Mouse (Mus musculus) right cerebral cortex, postnatal 14 days (tissue): ENCODE measurements around the gene Gadd45a.

Experiments used
- DNase-seq: peaks from one replicate; pipeline ENCODE4 v3.0.0; 2022

Gadd45a gene

DNA sequence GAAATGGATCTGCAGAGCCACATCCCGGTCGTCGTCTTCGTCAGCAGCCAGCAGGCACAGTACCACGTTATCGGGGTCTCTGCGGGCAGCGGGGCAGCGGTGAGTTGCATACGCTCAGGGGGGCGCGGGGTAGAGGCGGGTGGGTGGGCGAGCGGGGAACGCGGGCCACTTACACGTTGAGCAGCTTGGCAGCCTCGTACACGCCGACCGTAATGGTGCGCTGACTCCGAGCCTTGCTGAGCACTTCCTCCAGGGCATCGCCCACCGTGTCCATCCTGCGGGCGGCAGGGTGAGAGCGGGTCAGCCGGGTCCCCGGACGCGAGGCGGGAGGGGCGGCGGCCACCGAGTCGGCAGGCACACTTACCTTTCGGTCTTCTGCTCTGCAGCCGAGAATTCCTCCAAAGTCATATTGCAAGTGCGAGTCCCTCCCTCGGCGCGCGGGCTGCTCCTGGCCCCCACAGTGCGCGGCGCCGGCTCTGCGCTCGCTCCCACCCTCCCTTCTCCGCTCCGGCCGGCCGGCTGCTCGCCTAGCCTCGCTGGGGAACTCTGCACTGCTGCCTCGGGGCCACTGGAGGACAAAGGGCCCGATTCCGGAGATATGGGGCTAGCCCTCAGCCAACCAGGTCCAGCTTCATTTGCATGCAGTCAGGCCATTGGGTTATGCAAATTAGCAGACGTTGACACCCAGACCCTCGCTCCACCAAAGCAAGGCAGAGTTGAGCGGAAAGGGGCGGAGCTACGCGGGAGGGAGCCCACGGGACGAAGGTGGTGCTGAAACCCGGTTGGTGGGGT, at the start of gene Gadd45a:
Gene Gadd45a (minus strand): TSS at position 621 of the 792 bp plus-strand sequence.
- peak; percentile 80 for DNase-seq

DNA sequence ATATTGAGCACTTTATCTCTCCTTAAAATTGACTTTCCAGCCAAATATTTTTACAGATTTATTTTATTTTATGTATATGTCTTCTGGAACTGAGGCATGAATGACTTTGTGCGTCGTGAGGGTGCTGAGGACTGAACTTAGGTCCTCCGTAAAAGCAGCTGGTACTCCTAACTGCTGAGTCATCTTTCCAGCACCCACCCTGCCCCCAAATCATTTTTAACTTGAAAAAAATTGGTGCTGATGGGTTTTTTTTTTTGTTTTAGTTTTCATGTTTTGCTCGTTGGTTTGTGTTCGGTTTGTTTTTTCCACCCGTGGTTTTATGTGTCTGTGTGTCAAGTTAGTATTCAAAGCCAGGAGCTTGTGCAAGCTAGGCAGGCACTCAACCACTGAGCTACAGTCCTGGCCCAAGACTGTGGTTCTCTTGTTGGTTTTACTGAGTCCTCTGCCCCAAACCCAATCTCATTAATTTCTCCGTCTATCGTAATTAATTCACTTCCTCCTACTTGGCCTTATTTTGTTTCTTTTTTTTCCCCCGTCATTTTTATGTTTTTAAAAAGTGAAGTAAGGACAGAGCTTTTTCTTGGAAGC, 48.7 kb upstream of the Gadd45a start:
- no peak for DNase-seq

DNA sequence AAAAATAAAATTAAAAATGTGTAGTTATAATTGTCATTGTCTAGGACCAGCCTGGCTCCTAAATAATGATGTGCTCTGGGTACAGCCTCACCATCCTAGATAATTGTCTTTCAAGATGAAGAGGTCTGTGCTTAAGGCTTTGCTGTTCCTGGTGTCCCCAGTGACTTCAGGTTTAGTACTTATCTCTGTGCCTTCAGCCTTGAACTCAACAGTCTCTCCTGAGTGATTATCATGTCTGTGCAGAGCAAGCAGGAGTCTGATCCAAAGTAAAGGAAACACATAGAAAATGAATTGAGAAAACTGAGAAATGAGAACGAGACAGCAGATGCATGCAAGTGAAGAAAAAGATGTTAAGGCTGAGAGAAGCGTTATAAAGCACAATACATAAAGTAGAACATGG, 47.2 kb upstream of the Gadd45a start:
- no peak for DNase-seq

DNA sequence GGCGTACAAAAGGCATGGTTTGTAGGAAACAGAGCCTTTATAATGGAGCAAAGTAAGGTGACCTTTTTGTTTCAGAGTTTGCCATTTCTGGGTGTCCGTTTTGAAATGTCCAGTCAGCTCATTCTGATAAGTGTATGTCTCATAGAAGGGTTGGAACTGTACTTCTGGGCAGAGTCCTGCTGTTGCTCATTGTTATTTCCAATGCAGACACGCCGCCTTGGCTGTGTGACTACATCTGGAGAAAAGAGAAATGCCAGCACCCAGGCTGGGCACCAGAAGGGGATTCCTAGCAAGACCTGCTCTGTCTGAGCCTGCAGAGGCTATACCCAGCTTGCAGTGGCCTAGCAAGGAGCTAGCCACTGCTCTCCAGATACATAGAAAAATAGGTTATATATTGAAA, 43.9 kb upstream of the Gadd45a start:
- DNase-seq = no peak

DNA sequence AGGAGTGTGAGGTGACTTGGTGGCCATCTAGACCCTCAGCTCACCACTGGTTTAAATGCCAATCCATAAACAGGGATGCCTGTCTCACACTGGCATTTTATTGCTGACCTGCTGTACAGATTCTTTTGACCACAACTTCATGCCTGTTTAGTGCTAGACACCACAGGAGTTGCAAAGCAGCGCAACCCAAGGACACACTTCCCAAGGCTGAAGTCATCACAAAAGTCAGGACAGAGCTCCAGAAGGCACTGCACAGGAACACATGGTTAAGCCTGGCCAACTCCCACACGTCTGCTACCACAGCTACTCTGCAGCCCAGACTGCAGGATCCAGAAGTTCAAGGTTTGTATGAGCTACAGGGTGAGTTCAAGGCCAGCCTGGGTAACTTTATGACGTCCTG, 40.8 kb upstream of the Gadd45a start:
- no peak for DNase-seq

DNA sequence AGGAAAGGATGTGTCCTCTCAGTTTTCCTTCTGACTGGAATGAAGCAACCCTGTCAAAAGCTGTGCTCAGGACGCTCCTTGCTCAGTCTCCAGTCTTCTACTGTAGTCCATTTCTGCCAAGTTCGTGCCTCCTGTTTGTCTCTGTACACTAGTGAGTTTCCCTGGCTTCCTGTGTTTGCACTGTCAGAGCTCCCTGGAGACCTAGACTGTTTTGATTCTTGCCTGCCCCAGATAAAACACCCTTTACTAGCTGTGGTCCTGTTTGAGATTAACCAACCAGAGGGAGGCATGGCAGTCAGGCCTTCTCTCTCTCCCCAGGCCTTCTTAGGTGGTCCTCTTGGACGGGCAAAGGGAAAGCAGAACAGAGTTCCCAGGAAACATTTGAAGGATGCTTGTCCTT, 40.2 kb upstream of the Gadd45a start:
- no peak for DNase-seq

DNA sequence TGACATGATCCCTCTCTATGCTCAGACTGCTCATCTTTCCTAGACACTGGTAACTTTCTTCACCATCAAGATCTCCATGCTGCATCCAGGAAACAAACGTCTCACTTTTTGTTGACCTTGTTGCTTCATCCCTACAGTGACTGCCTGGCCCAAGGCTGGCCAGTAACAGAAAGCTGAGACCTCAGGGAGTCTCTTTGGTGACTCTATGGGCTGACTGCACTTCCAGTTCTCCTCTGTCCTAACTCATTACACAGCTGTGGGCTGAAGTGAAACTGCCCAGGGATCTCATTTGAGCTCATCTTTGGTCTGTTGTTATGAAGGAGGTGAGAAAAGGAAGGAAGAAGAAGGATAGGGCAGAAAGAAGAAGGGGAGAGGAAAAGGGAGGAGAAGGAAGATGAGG, 39.1 kb upstream of the Gadd45a start:
- DNase-seq = no peak

DNA sequence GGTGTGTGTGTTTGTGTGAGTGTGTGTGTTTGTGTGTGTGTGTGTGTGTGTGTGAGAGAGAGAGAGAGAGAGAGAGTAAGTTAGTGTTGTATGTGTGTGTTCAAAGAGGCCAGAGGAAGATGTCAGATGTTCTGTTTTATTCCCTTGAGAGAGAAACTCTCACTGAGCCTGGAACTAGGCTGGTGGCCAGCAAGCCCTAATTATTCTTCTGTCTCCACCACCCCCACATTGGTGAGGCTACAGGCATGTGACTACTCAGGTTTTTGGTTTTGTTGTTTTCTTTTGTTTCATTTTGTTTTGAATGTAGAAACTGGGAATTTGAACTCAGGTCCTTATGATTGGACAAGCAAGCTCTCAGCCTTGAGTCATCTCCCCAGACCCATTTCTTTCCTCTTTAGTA, 37.6 kb upstream of the Gadd45a start:
- DNase-seq = no peak

DNA sequence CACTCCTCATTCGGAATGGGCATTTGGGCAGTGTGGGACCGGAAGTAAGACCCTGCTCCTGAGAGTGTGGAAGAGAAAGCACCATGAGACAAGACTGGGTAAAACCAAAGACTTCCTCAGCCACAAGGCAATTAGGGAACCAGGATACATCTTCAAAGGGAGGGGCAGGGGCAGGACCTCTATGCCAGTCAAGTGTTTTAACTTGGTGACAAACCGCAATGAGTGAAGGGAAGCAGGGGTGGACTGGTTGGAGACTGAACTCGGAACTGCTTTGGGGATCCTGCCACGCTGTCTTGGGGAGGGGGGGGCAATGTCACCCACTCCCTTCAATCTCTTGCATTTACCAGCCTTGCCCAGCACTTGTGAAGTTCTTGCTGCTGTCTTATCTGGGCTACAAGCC, 36.7 kb upstream of the Gadd45a start:
- no peak for DNase-seq

DNA sequence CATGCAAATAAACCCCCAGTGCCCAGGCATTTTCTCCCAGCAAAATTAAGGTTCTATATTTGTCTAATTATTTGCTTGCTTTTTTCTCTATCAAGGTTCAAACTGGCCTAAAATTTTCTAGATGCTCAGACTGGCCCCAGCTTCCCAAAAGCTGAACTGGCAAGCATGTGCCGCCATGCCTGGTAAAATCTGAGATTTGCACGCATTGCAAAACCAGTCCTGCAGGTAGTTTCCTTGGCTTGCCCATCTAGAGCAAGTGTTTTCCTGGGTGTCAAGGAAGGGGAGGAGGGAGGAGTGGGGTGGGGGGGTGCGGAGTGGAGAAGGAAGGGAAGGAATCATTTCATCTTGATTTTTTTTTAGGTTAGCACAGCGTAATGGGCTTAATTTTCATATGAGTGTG, 36.2 kb upstream of the Gadd45a start:
- no peak for DNase-seq

DNA sequence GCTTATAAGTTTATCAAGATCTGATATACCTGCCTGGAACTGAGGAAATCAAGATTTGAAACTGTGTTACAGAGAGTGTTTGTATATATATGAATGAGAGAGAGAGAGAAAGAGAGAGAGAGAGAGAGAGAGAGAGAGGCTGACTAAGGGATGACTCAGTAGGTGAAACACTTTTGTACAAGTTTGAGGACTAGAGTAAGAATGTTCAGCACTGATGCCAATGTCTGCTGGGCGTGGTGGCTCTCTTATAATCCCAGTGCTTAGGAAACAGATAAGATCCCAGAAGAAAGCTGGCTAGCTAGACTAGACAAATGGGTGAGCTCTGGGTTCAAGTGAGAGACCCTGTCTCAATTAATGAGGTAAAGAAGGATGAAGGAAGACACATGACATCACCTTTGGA, 34.4 kb upstream of the Gadd45a start:
- DNase-seq = no peak

DNA sequence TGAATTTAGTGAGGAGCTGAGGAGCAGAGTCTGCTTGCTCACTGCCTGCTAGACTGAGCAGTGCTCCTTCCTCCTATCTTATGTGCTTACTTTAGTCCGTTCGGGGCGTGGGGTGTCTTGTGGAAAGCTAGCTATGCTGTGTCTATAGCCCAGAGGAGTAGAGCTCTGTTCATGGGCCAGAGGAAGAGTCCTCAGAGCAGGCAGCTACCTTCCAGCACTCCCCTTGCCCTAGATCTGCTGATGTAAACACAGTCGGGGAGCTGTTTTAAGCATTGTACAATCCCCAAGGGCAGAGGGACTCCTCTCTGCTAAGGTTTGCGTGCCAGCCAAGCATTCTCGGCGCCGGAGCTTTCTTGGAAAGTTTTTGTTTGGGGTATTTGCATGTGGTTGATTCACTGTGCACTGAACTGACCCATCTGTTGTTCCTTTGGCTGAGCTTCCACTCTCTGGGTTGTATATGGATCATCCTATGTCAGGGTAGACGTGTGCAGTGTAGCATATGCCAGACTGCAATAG, 32.6 kb upstream of the Gadd45a start:
- no peak for DNase-seq

DNA sequence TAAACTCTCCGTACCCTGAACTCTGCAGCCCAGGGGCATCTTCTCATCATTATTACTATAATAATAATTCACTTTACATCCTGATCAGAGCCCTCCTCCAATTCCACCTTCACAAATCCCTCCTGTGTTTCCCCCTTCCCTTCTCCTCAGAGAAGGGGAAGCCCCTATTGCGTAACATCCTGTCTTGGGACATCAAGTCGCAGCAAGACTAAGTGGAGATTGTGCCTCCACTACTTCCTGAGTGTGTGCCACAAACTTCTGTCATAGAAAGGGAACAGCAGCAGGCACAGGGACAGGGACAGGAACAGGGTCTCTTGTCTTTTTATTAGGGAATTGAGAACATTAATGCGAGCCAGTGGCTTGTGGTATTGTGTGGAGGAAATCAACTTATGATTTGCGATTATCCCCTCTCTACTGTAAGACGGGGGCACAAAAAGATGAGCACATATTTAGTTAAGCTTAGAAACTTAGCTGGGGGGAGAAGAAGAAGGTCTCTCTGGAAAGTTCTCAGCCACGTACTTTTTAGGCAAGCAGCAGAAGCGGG, 32.0 kb upstream of the Gadd45a start:
- no peak for DNase-seq

DNA sequence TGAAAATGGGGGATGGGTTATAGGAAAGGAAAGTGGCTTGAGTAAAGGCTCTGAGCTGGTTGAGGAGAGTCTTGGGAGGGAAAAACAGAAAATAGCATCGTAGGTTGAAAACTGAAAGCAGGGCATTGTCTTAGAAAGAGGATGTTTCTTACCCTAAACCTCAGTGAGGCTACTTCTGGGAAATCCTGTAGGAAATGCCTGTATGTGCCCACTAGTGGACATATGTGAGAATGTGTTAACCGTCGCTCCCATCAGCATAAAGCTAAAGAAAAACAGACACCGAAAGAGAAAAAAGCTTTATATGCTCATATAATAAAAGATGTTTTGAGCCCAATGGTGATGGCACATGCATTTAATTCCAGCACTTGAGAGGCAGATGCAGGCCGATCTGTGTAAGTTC, 22.8 kb upstream of the Gadd45a start:
- no peak for DNase-seq

DNA sequence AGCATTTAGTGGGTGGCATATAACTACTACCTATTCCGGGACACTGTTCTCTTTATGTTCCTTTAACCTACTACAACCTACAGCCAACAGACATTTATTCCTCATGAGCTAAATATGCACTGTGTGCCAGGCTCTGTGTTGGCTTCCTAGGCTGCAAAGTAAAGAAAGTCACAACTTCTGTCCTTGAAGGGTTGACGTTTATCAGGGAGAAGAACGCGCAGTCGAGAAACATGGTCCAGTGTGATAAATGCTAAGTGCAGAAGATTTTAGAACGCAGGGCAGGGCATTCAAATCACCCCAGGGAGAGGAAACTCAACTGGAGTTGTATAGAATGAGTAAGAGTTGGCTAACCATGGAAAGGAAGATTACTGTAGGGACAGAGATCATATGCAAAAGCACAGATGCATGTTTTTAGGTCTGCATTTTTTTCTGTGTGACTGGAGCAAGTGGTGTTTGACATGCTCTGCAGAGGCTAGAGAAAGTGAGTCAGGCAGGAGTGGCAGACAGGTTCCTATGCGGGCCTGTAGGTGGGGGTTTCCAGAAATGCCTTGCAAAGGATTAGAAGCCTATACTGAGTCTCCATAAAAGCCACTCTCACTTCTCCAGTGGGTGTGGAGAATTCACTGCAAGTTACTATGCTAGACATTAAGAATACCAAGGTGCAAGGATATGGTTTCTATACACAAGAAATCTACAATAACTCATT, 20.9 kb upstream of the Gadd45a start:
- no peak for DNase-seq

DNA sequence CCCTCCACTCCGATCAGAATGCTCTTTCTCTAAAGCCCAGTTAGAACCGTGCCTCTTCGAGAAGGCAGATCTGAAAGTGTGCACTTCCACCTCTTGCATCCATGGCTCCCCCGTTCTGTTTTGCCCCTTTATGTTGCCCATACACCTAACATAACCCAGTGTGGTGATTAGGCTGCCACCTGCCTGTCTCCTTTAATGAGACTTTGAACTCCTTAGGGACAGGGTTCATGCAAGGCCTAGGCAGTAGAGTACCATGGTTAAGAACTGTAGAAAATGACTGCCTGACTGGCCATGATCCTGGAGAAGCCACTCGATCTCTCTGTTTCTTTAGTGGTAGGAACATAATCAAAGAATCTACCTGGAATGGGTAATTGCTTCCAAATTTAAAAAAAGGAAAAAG, 20.3 kb upstream of the Gadd45a start:
- DNase-seq = no peak

DNA sequence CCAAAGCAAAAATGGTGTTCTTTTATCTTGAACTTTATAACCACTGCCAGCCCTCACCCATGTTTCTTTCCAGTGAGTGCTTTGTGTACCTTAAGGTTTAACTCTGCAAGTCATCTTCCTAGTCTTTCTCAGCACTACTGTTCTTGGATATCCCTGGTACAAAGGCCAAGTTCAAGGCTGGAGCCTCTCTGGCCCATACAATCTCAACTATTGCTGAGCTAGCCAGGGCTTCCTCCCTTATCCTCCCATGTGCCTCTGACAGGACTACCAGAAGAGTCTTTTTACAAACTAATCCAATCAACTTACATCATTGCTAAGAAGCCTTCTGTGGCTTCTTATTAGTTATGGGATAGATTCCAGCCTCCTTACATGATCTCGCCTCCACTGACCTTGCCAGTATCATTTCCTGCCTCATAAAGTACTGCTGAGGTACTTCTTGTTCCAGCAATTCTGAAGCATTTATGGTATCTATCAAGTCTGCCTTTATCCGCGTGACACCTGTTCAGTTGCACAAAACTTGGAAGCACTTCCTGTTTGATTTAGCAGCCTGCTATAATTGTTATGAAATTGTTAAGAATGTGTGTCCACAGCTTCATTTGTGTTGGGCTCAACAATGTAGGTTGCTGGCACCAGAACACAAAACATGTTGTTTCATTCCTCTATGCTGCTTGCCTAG, 19.8 kb upstream of the Gadd45a start:
- no peak for DNase-seq

DNA sequence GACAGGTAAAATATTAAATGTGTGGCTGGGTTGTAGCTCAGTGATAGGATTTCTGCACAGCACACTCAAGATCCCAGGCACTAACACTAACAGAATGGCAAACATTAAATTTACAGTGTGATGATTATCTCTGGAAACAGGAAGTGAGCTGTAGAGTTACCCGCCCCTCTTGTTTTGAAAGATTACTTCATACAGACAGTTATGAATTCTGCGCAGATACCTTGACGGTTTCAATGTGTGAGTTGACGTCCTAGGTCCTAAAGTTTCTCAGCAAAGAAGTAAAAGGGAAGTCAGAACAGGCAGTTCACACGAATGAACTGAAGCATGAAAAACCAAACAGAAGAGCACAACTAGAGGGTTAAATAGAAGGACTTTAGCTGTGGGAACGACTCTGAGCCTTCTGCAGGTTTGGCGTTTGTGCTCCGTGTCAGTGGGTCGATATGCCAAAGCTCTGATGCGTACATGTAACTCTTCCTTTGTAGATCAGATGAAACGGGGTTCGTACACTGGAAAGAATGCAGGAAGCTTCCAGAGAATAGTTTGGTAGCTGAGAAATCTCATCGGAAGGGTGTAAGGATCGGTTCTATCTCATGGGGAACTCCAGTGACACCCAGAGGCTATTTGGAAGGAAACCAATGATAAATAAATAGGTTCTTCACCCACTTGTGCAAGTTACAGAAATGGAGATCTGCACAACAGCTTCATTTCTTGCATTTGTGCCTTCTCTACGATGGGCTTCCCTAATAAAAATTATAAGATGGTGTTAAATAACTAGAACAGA, 19.0 kb upstream of the Gadd45a start:
- no peak for DNase-seq

DNA sequence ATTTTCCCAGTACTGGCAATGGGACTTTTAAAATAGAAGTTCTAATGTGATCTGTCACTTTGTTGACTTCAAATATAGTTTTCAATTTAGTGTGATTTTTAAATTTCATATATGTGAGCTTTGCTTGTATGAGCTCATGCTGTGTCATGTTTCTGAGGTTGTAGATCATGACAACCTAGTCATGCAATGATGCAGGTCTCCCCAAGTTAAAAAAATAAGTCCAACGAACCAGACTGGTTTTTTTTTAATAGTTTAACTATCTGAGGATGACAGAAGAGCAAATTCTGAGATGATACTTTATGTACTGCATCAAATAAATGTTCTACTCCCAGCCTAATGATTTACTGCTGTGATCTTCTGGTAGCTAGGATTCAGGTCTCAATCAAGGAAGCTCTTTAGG, 12.8 kb upstream of the Gadd45a start:
- no peak for DNase-seq

DNA sequence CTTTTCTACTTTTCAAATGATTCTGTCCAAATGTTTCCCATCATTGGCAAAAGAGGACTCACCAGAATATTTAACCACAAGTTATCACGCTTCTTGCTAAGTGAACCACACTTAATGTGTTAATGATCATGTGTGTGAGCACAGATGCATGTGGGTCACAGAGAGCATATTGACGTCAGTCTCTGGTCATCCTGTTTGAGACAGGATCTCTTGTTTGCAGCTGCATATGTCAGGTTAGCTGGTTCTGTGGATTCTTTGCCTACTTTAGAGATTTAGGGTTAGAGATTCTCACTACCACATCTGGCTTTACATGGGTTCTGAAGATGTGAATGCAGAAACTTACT, 12.4 kb upstream of the Gadd45a start:
- DNase-seq = no peak

DNA sequence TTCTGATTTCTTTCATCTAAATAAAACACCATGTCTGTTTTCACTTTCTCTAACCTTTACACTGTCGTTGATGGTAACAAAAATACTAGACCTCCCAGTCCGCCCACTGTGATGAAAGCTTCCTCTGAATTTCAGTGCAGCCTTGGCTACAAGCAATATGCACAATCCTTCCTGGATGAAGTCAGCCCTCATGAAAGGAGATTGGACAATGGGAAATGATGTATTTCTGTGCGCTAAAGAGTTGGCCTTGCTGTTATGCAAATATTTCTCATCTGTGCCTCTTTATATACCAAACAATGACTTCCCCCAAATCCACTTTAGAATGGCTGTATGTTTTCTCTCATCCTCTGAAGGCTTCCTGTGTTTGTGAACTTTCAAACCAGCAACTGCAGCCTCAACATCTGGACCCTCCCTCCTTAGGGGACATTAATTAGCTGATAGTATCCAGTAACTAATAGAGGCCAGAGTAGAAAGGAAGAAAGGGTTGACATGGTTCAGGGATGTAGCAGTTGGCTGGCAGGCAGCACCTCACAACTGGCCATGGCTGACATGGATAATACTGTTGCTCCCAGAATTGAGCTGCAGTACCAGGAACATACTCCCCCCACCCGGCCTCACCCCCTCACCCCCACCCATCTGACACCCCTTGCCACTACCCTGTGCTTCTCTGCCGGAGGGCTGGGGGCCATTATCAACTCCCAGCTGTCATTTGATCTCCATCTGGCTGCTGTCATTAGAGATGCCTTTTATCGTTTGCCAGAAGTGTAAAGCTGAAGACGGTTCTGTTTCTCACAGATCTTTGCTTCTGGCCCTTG, 11.8 kb upstream of the Gadd45a start:
- DNase-seq = no peak
